Mouse (Mus musculus) left cerebral cortex, adult 18-20 months (tissue): Measurements from ENCODE around the gene Gk5. TPM values are rescaled to one million over a fixed set of nuclear protein-coding genes. Genes with fewer than 3 reads are reported as not detected.

Experiments
- DNase-seq, 2 experiments: peaks; one replicate each; pipeline ENCODE4 v3.0.0; 2021 to 2022; ENCODE audit warnings: low spot score in 2 of 2, mixed read lengths in 1 of 2
- total RNA-seq, 2 experiments: library from RNA; stranded (reverse); gene quantifications; 2 replicates each; pipeline ENCODE4 v1.2.3; 2021

Gk5 gene
- total RNA-seq, 2 experiments from 2014 or later = 3.4 to 4.2 TPM

GRCm38 (mm10) chr9:96220419-96220818, 101.3 kb downstream of the Gk5 start:
- DNase-seq = no peak

- no peak for DNase-seq
These were observed 104.1 kb downstream of the Gk5 start for GRCm38 (mm10) chr9:96223302-96223701.

- no peak for DNase-seq
These were observed 109.1 kb downstream of the Gk5 start for GRCm38 (mm10) chr9:96228285-96228684.

- no peak for DNase-seq
These were observed 111.1 kb downstream of the Gk5 start for GRCm38 (mm10) chr9:96230271-96230670.

Other genes with a start within 250 kb of the Gk5 start
- 10 to 100 TPM; 20.6 to 24.1 TPM for gene Xrn1, start 164.6 kb upstream of the Gk5 start, total RNA-seq
- 10 to 100 TPM; 34.2 to 35.7 TPM for gene Tfdp2, start 76.9 kb downstream of the Gk5 start, total RNA-seq
- 100 to 1,000 TPM in 1 of 2 experiments, 10 to 100 TPM in 1; 89.6 to 100 TPM for gene Atp1b3, start 245.1 kb downstream of the Gk5 start, total RNA-seq